Mouse (Mus musculus) urinary bladder, postnatal 4 days (tissue): ENCODE results near the gene Nuak2.
"Not testable (repeated sequence)": the region's sequence is repeated elsewhere in the genome, so short reads cannot be mapped to it uniquely, and the experiment has no call there.

Experiments used
- DNase-seq, 2 experiments: peaks; one replicate each; pipeline ENCODE4 v3.0.0; 2021 to 2022; ENCODE audit warnings: low spot score in 2 of 2

Gene Nuak2

DNA sequence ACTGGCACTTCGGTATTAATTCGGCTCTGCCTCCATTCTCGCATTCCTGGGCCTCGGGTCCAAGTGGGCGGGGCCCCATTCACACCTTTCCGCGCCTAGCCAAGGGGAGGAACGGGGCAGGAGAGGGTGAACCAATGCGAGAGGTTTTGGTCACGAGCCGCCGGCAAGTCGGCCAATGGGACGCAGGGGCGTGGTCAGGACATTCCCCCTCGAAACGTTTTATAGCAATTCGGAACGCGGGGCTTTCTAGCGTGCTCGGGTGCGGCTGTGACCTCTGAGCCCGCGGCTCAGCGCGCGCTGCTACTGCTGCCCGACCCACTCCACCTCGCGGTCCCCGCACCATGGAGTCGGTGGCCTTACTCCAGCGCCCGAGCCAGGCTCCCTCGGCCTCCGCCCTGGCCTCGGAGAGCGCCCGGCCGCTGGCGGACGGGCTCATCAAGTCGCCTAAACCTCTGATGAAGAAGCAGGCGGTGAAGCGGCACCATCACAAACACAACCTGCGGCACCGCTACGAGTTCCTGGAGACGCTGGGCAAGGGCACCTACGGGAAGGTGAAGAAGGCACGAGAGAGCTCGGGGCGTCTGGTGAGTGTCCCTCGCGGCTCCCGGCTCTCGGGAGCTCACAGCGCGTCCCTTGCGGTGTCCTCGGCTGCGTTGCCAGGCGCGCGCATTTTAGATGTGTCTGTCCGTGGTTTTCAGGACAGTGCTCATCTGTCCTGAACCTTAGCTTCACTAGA lies at the start of gene Nuak2:
Gene Nuak2 (plus strand): TSS at position 238 of the 736 bp plus-strand sequence.
- peak; percentile 79 to 80 for DNase-seq

- DNase-seq, result no peak
Measured at GRCm38 (mm10) chr1:132266791-132267557, 49.0 kb upstream of the Nuak2 start.

DNA sequence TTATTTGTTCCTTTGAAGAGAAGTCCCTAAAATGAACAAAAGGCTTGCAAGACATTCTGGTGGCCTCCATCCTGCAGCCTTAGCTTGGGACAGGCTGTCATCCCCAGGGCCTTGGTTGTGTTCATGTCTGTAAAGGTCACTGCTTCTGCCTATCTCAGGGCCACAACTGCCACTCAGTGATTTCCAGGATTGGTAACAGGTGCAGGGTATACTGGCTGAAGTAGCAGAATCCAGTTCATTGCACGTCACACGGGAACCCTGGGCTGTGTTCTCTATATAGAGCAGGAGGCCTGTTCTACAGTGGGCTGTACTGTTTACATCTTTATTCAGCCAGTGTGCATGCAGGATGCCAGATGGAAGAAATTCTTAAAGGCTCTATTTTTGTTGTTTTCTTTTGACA lies 48.0 kb upstream of the Nuak2 start:
- no peak for DNase-seq

DNA sequence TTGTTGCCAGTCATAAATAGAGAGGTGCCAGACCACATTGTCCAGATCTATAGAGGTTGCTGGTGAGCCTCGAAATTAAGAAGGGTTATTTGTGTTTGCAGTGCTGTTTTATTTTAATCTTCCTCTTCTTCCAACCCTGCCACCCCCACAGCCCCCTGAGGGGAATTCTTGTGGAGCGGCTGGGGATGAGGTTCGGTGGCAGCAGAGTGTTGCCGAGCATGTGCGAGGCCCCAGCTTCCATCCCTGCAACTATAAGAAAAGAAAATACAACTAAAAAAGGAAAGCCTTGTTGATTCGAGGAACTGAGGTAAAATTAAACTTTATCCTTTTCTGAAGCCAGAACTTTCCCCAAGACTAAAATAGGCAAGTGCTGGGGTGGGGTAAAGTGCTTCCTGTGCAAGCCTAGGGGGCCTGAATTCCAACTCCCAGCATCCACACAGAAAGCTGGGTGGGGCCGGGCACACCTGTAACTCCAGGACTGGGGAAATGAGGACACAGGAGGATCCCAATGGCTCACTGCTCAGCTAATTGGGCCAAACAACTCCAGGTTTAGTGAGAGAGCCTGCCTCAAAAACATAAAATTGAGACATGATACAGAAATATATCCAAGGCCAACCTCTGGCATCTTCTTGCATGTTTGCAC lies 47.4 kb upstream of the Nuak2 start:
- DNase-seq, result no peak

DNA sequence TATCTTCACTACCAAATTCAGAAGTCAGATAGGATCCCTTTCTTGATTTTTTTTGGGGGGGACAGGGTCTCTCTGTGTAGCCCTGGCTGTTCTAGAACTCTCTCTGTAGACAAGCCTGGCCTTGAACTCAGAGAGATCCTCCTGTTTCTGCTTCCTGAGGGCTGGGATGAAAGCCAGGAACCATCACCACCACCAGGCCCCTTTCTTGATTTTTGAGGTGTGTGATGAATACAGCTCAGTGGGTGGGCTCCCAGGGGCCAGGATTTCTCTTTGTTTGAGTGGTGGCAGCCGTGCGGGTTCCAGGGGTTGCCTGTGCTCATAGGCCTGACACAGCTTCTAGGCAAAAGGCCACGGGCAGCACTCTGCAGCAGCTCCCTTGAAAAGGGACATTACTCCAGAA lies 44.7 kb upstream of the Nuak2 start:
- no peak for DNase-seq

DNA sequence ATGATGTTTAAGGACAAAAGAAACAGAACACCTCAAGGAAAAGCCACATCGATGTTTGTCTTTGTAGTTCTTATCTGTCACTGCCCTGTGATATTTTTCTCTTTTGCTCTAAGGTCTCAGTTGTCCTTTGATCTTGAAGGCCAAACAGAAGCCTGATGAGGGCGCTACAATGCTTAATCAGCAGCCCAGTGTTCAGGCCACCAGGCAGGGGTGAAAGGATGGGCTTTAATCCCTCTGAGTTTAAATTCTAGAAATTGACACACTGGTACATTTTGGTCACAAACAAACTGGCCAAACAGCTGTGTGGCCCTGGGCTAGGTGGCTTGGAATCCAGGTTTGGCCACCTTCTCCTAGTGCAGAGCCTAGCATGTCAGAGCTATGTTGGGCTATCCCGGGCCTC lies 39.2 kb upstream of the Nuak2 start:
- no peak for DNase-seq

GRCm38 (mm10) chr1:132277124-132277523 lies 38.8 kb upstream of the Nuak2 start:
- no peak for DNase-seq

DNA sequence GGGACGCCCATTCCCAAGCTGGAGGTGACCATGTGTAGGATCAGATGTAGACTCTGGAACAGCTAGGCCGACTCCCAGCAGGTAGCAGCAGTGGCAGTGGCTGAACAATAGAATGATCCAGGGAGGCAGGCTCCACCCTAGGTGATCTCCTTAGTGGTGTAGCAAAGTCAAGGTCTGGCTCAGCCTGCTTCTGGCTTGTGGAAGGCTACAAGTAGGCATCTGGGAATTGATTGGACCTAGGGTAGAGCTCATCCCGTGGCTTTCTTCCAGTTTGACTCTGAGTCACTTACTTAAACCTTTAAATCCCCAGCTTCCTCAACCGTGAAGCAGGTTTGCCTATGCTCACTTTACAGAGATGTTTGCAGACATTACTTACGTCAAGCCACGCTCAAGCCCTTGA lies 35.3 kb upstream of the Nuak2 start:
- not testable (repeated sequence) for DNase-seq

DNA sequence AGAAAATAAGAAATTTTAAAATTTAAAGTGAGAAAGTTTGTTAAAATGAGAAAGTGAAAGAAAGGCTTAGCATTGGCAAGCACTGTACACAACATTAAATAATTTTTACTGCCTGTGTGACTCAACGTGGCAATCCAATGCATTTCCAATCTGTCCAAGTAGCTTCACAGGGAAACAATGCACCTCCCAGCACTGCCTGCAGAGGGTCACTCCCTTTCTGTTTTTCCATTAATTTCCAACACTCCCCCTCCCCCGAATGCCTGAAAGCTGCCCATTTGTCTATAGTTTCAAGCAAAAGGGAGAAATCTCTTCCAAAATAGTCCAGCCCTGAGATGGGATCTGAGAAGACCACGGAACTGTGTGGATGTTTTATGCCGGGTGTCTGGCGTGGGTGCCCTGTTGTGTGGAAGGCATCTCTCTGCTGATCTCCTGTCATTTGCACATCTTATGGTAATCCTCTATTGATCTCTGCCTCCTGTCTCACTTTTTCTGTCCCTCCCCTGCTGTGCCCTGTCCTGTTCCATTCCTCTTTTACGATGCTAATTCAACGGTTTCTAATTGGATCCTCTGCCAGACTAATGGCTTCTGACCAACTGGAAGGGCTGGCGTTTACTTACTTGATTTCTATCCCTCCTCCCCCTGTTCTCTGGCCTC lies 34.3 kb upstream of the Nuak2 start:
- no peak for DNase-seq

- DNase-seq, result no peak
Measured at GRCm38 (mm10) chr1:132282177-132282536, 33.8 kb upstream of the Nuak2 start.

DNA sequence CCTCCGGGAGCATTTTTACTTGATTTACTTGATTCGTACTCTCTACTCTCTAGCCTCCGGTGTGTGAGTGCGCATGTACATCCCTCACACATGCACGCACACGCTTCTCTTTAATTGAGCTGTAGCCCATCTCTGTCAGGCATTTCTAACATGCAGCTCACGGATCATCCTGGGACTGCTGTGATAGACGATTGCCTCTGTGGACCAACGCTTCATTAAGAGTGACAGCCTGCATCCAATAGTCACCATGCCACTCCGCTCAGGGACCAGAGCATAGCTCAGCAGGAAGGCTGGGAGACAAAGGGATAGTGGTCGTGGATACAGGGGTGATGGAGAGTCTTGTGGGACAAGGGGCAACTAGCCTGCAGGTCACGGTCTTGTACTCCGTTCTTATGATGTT lies 32.9 kb upstream of the Nuak2 start:
- no peak for DNase-seq

DNA sequence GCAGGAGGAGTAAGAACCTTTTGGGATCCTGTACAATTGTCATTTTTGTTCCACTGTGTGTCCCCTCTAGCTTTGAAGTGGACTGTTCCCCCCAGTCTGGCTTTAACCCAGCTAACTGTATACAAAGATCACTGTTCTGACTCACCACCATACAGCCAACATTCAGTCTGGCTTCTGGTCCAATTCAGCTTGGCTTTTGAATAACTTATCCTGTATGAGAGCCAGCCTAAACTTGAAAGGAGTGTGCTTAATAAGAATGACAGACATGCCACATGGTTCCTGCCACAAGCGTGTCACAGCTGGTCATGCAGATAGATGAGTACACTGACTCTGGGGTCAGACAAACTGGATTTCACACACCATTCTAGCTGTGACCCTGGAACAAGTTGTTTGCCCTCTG lies 29.2 kb upstream of the Nuak2 start:
- no peak for DNase-seq

- no peak for DNase-seq
Measured at GRCm38 (mm10) chr1:132287445-132287844, 28.5 kb upstream of the Nuak2 start.

GRCm38 (mm10) chr1:132287991-132288451 lies 27.9 kb upstream of the Nuak2 start:
- DNase-seq, result no peak

DNA sequence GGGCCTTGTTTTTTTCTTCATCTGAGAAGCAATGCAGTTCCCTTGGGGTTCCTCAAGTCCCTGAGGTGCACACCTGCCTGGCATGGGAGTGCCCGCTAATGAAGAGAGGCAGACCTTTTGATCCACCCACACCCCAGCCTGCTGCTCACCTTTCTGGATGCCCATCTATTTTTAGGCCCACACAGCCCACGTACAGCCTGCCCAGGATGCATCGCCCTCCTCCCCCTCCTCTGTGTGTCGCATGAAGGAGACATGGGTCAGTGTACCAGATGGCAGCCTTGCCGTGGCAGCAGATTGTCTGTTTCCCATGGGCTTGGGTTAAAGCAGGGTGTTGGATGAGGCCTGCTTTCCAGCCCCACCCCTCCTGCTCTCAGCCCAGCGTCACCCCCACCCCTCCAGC lies 26.0 kb upstream of the Nuak2 start:
- DNase-seq, result no peak

GRCm38 (mm10) chr1:132290921-132291675 lies 24.8 kb upstream of the Nuak2 start:
- DNase-seq, result no peak

- no peak for DNase-seq
Measured at GRCm38 (mm10) chr1:132291706-132292105, 24.2 kb upstream of the Nuak2 start.

DNA sequence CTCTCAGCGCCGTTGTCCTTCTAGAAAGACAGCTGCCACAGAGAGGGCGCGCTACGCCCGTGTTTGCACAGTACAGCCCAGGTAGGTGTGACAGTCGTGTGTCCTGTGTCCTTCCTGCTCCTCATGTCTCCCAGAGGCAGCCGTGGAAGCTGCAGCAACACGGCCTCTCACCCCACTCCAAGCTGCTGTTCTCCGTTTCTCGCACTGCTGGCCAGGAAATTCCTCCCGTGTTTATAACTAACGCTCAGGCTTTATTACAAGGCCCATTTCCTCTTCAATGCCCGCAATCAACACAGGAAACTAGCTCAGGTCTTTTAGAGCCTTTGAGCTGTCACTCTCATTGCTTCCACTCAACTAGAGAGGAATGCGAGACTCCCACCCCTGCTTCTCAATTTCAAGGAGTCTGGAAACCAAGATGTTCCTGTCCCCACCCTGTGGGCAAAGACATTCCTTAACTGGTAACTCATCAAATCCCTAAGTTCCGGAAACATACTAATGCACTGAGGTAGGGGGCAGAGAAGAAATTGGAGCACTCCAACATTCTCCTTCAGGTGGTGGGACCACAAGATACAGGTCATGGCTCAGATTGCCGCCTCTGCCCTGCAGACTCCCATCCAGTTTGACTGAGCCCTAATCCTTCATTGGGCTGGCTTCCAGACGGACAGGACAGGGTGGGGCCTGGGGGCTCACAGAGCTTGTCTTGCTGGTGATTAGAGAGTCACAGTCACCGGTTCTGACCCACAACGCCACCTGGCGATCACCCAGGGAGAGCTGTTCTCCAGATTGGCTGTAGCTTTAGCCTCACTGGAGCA lies 23.4 kb upstream of the Nuak2 start:
- DNase-seq, result no peak

DNA sequence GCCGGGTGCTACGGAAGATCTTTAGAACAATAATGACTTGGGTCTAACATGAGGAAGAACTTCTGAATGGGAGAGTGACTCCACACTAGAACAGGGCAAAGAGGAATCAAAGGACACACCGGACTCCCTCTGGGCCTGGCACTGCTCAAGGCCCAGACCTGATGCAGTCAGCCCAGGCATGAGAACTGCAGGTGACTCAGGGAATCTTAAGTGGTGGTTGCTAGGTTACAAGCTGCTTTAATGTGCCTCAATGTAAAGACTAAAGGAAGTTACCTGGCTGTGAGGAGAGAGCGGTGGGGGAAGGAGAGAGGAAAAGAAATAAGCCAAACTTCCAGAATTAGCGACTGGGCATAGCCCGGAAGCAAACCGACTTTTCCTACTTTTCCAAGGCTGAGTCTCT lies 20.4 kb upstream of the Nuak2 start:
- DNase-seq, result no peak

DNA sequence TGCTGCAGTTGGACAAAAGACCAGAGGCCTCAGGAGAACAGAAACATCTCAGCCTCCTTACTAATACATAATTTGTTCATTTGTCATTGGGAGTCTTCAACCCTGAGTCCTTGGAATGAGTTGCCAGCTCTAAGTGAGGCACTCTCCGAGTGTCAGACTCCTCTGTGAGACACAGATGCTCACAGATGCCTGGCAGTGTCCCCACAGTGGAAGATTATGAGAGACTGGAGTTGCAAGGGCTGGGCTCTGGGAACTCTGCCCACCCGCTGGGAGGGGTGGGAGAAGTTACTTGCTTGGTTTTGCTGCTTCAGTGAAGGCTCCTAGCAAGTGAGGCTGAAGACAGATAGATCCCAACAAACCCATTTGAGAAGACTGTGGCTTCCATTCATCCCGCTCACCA lies 19.9 kb upstream of the Nuak2 start:
- DNase-seq, result peak in 1 of 2 experiments; percentile 58

DNA sequence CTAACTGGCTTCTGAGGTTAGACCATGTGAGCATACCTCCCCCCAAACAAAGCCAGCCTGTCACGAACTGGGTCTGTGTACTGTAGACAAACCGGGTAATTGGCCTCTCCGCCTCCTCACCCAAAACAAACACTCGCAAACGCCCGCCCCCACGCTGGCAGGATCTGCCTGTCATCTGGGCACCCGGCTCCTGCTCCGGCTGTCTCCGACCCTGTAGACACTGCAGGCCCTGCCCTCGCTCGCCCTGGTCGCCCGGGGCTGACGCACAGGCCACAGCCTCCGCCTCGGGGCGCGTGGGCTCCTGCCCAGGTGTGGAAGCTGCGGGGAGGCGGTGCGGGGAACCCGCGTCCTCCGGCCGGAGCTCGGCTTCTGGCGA lies 17.5 kb upstream of the Nuak2 start, which contains the start of gene Klhdc8a:
Gene Klhdc8a (plus strand): TSS at position 202 of the 376 bp plus-strand sequence.
- no peak for DNase-seq
